Mouse (Mus musculus) MEL (cell line): ENCODE results near the gene Ripor2.

Source experiments
- BHLHE40 ChIP-seq: IDR thresholded peaks from 2 replicates; pipeline ENCODE4 v1.6.1; 2012; ENCODE audit warnings: low read depth, mild to moderate bottlenecking, inconsistent platforms, low read length, improper control_type of control experiment, borderline replicate concordance
- CTCF ChIP-seq, 3 experiments: IDR thresholded peaks in 2 of 3; conservative IDR thresholded peaks in 1 of 3; 2 replicates each; pipeline ENCODE4 v1.5.1; 2011 to 2012; ENCODE audit warnings: low read length in 3 of 3, low read depth in 2 of 3, mild to moderate bottlenecking in 2 of 3, improper control_type of control experiment in 1 of 3, inconsistent platforms in 1 of 3, mixed read lengths in 1 of 3, moderate library complexity in 1 of 3; ENCODE audit not compliant: control insufficient read depth in 1 of 3, insufficient read depth in 1 of 3, poor library complexity in 1 of 3, severe bottlenecking in 1 of 3
- EP300 ChIP-seq, 2 experiments: IDR thresholded peaks; 2 replicates each; pipeline ENCODE4 v1.6.1; 2011; ENCODE audit warnings: improper control_type of control experiment in 2 of 2, low read length in 2 of 2, low read depth in 1 of 2, mild to moderate bottlenecking in 1 of 2
- KAT2A ChIP-seq: conservative IDR thresholded peaks from 2 replicates; pipeline ENCODE4 v1.6.1; 2012; ENCODE audit warnings: low read depth, low read length, improper control_type of control experiment, inconsistent platforms
- MAZ ChIP-seq: IDR thresholded peaks from 2 replicates; pipeline ENCODE4 v1.6.1; 2012; ENCODE audit warnings: low read depth, mild to moderate bottlenecking, inconsistent platforms, low read length, improper control_type of control experiment
- MXI1 ChIP-seq: IDR thresholded peaks from 2 replicates; pipeline ENCODE4 v1.6.1; 2011; ENCODE audit warnings: mild to moderate bottlenecking, low read depth, low read length, improper control_type of control experiment
- POLR2A ChIP-seq, 2 experiments: IDR thresholded peaks; 2 replicates each; pipeline ENCODE4 v1.6.1; 2011 to 2012; ENCODE audit warnings: low read length in 2 of 2, mild to moderate bottlenecking in 2 of 2, control low read depth in 1 of 2, improper control_type of control experiment in 1 of 2, low read depth in 1 of 2, moderate library complexity in 1 of 2; ENCODE audit not compliant: control insufficient read depth in 1 of 2, insufficient read depth in 1 of 2, poor library complexity in 1 of 2
- SIN3A ChIP-seq: IDR thresholded peaks from 2 replicates; pipeline ENCODE4 v1.6.1; 2012; ENCODE audit warnings: low read length, improper control_type of control experiment, inconsistent platforms
- SMC3 ChIP-seq: IDR thresholded peaks from 2 replicates; pipeline ENCODE4 v1.6.1; 2011; ENCODE audit warnings: low read depth, low read length, improper control_type of control experiment
- USF1 ChIP-seq: IDR thresholded peaks from 2 replicates; pipeline ENCODE4 v1.6.1; 2014; ENCODE audit warnings: low read depth, mild to moderate bottlenecking, inconsistent platforms, low read length, improper control_type of control experiment, moderate library complexity
- ZC3H11A ChIP-seq: IDR thresholded peaks from 2 replicates; pipeline ENCODE4 v1.6.1; 2012; ENCODE audit warnings: low read depth, mild to moderate bottlenecking, inconsistent platforms, low read length, improper control_type of control experiment
- ZNF384 ChIP-seq: IDR thresholded peaks from 2 replicates; pipeline ENCODE4 v1.6.1; 2012; ENCODE audit warnings: low read depth, mild to moderate bottlenecking, inconsistent platforms, low read length, improper control_type of control experiment

GRCm38 (mm10) chr13:24575126-24575525, 6.9 kb upstream of the Ripor2 start:
- TF ChIP-seq POLR2A (IDR thresholded peaks at IDR 0.05; ENCODE audit: control insufficient read depth in 1 of 2, insufficient read depth in 1 of 2, low read depth in 1 of 2, low read length in 2 of 2, poor library complexity in 1 of 2) (no peak), USF1 (no peak), CTCF (IDR thresholded peaks at IDR 0.05 in 2 of 3, conservative IDR thresholded peaks at IDR 0.05 in 1 of 3; ENCODE audit: control insufficient read depth in 1 of 3, insufficient read depth in 1 of 3, low read depth in 2 of 3, low read length in 3 of 3, poor library complexity in 1 of 3, severe bottlenecking in 1 of 3) (no peak), SIN3A (no peak), ZNF384 (no peak), BHLHE40 (no peak), ZC3H11A (no peak), KAT2A (no peak), MXI1 (no peak), SMC3 (no peak), MAZ (no peak), EP300 (IDR thresholded peaks at IDR 0.05; ENCODE audit: low read depth in 1 of 2, low read length in 2 of 2) (no peak)
